Mouse (Mus musculus): Measurements from ENCODE around the gene Rad50. TPM values are rescaled to one million over a fixed set of nuclear protein-coding genes. Genes with fewer than 3 reads are reported as not detected.
A peak's percentile ranks its signal among the peaks of the same experiment; 100 is the strongest.

Rad50 gene
- total RNA-seq, 2 experiments from 2014 or later, result 13.0 to 15.6 TPM

DNA sequence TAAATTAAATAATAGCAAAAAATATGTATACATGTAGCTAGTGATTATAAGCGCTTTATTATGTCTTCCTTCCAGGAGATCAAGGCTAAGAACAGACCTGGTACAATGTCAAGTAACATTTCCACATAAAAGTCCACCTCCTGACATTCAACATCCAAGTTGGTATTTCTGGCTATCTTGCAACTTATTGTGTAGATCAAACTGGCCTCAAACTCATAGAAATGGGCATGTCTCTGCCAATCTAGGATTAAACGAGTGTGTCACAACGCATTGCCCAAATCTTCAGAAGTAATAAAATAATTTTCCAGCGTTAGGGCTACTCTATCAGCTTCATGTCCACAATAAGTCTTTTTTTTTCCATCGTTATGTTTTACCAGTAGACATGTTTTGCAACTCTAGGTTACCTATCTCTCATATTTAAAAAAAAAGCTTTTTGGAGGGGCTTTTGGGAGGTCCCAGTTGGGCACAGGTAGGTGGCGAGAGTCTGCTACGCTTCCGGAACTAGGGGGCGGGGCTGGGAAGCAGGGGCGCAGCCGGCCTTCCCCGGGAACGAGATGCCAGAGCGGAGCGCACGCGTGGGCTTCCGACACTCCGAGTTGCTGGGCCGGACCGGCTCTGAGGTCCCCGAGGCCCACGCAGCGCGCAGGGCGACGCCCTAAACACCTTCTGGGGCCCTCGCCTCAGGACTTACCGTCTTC, 734 bp downstream of the Rad50 start:
- DNase-seq (ENCODE audit: low spot score in 2 of 2), result peak; percentile 30 to 45

DNA sequence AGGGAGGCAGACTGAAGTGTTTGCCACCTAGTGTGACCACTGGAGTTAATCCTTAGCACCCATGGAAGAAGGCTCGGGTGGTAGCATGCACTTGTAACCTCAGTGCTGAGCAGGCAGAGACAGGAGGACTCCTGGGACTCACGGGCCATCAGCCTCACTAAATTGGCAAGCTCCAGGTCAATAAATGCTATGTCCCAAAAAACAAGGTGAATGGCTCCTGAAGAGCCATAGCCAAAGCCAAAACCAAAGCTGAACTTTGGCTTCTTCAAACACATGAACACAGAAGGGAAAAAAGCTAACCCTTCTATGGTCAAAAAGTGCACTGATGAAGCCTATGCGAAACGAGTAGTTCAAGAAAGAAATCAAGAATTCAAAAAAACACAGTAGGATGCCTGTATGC, 7.8 kb downstream of the Rad50 start:
- DNase-seq (ENCODE audit: low spot score in 2 of 2), result no peak

DNA sequence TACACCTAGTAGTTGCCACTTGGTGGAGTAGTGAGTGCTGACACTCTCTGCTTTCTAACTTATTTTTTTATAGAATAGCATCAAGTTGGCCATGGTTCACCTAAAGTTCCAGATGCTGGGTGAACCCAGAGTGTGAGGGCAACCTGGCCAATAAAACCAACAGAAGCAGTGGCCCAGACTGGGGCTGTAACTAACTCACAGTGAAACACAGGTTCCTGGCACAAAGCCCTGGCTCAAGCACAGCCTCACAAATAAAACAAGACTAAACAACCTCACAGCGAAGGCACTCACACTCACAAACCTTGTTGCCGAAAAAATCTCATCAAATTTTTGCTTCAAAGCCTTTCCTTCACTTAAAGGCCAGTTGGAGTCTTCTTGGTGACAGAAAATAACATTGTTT, 8.6 kb downstream of the Rad50 start:
- no peak for DNase-seq (ENCODE audit: low spot score in 2 of 2)

DNA sequence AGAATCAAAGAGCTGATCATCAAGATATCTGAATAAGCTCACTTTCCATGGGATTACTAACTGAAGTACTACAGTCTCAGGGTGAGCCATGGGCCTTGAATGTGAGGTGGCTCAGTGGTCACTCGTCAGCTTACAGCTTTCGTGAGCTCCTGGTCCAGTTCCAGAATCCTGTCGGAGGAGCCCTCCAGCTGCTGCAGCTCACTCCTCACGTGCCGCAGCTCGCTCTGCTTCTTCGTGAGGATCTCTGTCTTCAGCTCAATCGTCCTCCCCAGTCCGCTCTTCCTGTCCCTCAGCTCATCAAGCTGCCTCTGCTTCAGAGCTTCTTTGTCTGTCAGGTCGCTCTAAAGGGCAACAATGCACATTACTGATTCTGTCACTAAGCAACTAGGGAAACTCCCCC, 15.1 kb downstream of the Rad50 start:
- no peak for DNase-seq (ENCODE audit: low spot score in 2 of 2)

DNA sequence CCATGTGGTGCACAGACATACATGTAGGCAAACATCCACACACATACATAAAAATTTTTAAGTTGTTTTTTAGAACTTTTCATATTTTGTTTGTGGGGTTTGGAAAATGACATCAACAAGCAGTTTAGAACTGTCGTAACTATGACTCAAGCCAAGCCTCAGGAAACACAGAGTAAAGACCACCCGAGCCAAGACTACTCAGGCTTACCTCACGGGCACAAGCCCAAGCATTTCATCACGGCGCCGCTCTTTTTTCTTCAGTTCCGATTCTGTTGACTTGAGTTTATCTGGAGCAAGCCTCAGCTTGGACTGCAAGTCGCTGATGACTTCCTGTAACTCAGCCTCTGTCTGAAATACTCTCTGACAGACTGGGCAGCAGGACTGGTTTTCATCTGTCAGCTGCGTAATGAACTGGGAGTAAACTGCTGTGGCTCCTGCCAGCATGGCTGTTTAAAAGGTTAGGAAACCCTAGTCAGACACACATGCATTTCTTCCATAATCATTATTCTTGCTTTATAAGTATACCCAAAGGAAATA, 24.1 kb downstream of the Rad50 start:
- DNase-seq (ENCODE audit: low spot score in 2 of 2), result no peak

DNA sequence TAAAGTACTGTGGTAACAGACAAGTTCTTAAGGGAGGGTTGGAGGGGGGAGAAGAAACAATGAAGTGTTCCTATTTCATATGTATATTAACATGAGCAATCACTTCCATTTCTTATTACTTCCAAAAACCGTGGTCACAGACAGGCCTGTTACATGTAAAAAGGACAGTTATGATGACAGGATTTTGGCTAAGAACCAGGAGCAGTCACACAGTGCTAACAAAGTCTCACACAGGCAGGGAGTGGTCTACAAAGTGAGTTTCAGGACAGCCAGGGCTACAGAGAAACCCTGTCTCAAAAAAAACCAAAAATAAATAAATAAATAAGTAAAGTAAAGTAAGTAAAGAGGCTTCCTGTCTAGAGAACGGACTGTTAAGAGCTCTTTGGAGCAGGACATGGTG, 24.9 kb downstream of the Rad50 start:
- no peak for DNase-seq (ENCODE audit: low spot score in 2 of 2)

DNA sequence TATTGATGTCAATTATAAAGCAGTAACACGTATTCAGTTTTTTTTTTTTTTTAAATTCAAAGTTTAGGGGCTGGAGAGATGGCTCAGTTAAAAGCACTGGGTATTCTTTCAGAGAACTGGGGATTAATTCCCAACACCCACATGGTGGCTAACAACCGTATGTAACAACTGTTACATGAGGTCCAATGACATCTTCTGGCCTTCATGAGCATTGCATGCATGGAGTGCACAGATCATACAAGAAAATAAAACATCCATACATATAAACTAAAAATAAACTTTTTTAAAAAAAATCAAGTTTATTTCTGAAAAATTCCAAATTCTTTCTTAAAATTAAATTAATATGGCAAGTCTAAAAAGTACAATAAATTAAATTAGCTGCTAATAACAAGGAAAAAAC, 25.4 kb downstream of the Rad50 start:
- DNase-seq (ENCODE audit: low spot score in 2 of 2), result no peak

DNA sequence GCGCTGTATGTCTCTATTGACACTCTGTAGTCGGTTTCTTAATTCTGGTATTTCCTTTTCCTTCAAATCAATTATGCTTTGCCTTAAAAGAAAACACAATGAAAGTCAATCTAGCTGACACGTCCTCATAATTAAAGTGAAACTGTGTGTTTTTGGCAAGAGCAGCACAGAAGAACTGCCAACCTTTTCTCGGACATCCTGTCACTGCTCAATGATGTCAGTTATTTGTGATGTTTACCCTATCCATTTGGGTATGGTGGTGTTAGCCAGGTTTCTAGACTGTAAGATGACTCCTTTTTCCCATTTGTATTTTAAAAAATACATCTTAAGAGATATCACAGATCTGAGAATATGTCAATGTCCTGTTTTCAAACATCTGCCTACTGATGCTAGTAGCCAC, 27.0 kb downstream of the Rad50 start:
- no peak for DNase-seq (ENCODE audit: low spot score in 2 of 2)

DNA sequence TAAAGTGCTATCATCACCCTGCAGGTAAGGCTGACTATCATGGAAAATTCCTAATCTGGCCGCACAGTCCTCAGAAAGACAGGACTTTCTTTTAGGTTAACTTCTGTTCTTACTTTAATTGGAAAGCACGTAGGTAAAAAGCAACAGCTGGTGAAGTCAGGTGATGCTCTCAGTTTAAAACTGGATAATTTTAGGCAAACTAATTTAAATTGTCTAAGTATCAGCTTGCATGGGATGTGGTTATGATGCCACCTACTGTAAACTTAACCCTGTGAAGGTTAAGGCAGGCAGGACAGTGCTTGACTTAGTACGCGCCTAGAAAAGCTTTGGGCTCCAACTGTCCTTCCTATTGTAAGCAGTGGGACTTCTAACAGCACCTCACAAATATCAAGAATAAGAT, 35.7 kb downstream of the Rad50 start:
- DNase-seq (ENCODE audit: low spot score in 2 of 2), result no peak

DNA sequence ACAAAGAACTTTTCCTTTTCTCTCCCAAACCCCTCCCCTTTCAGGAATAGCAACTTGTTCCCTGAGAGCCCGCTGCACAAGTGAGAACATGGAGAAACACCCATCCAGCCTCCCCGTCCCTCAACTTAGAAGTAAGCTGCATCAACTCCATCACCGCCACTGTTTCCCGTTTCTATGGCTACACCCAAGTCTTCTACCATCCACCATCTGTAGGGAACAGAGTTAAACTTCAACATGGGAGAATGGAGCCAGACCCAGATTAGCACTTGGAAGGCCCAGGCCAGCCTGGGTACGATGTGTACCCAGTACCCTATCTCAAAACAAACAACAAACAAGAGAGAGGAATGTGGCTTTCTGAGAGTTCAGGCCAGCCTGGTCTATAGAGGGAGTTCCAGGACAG, 43.0 kb downstream of the Rad50 start:
- no peak for DNase-seq (ENCODE audit: low spot score in 2 of 2)

DNA sequence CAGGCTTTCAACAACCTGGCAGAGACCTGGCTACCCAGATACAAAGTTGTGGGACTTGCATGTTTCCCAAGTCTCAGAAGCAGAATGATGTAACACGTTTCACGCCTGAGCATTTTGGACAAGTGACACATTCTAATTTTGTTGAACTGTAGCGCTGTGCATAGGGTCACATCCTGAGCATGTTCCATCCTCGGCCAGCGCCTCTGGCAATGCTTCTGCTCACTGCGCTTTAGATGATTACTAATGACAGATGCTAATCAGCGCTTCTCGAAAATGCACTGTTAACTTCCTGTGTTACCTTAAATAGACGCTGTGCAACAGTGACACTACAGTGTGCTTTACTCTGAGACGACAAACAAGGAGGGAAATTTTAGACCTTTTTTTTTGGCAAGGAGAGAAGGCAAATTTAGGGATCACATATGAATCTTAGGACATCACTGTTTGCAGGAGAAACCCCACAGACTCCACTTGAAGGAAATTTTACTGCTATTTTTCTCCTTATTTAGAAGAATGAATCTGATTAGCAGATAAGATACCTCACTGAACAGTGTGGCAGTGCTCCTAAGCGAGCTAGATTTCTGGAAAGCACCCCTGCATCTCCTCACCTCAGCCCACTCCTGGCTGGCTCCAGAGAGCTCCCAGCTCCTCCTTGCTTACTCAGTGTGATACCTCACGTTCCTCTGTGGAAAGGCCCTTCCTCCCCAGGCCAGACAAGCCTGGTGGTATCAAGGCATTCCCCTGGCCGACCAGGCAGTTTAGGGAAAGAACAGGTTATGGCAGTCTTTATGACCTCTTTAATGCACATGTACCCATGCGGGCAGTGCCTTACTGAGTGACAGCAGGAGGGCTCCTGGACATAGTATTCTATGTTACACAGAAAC, 44.1 kb downstream of the Rad50 start:
- DNase-seq (ENCODE audit: low spot score in 2 of 2), result no peak

DNA sequence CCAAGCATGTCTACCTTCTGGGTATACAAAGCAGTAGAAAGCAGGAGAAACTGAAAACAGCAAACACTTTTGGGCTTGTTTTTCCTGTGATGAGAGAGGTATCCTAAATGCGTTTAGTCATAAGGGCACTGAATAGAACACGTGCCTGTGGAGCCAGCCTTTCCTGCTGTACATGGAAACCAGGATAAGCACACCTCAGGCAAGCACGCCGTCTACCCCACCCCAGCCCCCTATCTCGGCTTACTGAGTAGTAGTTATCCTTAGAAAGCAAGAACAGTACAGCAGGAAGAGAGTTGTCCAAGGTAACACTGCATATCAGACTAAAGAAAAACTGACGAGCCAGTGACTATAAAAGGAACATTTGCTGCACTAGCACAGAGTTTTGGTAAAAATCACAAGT, 49.3 kb downstream of the Rad50 start:
- DNase-seq (ENCODE audit: low spot score in 2 of 2), result no peak

DNA sequence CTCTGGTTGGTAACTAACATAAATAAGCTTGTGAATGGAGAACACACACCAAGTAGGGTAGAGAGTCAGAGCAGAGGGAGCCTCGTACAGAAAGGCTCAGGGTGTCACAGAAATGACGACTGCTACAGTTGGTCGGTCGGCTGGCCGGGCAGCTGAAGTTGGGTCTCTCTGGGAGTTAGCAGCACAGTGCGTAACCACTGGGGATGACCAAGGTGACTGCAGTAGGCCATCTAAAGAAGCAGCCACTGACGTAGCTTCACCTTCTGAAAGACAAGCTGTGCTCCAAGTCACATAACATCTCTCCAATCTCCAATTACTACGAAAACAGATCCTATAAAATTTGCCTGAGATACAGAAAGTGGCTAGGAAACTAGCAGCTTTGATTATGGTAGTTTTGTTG, 49.7 kb downstream of the Rad50 start:
- DNase-seq (ENCODE audit: low spot score in 2 of 2), result no peak

DNA sequence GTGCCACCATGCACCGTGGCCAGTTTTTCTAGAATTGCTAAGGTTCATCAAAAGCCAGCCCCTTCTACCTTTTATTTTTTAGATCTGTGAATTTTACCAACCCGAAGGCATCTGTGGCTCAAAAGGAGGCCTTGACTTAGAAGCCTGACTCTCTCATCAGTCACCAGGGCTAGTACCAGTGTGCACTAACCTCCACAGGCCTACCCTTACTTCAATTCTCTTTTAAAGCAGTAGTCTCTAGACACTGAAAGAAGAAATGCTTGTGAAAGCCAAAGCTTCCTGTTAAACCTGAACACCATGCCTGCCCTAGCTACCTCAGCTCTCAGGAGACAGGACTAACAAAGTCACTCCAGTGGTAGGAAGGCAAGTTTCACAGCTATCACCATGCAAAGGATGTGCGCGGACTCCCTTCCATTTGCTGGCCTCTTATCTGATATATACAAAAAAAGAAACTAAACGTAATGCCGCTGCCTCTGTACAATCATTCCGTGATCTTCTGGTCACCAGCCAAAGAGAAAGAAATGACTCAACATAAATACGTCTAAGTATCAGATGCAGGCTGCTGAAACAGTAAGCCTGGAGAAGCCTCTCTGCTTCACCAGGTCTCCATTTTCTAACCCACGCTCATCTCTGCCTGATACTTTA, 50.4 kb downstream of the Rad50 start:
- no peak for DNase-seq (ENCODE audit: low spot score in 2 of 2)

DNA sequence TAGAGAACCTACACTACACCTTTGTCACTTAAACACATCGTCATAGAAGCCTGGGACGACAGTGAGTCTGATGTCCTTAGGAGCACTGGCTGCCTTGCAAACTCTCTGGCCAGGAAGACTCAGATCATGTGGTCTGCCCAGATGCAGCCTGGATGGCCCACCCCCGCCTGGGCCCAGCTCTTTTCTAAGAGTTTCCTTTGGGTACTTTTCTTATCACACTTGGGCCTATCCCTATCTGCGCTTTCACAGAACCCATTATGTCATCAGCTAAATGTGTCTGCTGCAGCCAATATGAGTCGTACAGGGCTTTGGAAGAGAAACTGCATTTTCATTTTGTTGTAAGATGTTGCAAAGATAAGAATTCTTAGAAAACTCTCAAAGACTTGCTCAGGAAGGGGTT, 52.1 kb downstream of the Rad50 start:
- DNase-seq (ENCODE audit: low spot score in 2 of 2), result no peak

DNA sequence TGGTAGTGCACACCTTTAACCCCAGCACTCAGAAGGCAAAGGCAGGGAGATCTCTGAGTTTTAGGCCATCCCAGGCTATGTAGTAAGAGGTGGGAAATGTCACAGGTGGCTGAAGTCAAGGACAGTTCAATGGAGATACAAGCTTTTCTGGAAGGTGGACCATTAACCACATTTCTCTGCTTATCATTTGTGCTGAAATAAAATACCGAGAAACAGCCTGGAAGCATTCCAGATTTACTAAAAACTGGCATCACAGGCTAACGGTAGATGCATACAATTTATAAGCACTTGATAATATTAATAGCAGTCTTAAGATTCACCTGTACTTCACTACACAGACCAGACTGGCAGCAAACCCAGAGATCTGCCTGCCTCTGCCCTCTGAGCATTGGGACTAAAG, 54.7 kb downstream of the Rad50 start:
- DNase-seq (ENCODE audit: low spot score in 2 of 2), result no peak

DNA sequence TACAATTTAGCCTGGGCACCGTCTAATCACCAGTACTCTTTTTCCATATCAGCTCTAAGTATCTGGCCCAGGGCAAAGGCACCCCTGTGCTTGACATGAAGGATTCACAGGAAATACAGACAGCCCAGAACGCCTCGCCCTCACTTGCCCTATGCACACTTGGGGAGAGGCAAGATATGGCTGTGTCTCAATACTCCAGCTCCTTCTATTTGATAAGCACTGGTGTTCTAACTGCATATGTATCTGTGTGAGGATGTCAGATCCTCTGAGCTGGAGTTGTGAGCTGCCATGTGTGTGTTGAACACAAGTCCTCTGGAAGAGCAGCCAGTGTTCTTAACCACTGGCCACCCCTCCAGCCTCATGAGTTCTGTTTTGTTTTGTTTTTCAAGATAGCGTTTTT, 55.7 kb downstream of the Rad50 start:
- no peak for DNase-seq (ENCODE audit: low spot score in 2 of 2)

DNA sequence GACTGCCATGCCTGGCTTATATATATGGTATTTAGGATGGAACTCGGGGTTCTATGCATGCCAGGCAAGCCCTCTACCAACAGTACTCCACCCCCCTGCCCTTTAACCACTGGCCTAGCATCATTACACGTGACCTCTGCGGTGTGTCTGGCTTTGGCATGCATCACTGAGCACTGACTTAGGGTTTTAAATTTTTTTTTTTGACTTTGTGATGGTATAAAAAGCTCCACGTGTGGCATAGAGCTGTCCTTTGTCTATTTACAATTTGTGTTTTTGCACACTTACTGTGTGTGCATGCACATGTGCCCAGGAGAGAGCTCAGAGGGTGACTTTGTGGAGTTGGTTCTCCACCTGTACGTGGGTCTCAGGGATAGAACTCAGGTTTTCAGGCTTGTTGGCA, 63.1 kb downstream of the Rad50 start:
- DNase-seq (ENCODE audit: low spot score in 2 of 2), result no peak

DNA sequence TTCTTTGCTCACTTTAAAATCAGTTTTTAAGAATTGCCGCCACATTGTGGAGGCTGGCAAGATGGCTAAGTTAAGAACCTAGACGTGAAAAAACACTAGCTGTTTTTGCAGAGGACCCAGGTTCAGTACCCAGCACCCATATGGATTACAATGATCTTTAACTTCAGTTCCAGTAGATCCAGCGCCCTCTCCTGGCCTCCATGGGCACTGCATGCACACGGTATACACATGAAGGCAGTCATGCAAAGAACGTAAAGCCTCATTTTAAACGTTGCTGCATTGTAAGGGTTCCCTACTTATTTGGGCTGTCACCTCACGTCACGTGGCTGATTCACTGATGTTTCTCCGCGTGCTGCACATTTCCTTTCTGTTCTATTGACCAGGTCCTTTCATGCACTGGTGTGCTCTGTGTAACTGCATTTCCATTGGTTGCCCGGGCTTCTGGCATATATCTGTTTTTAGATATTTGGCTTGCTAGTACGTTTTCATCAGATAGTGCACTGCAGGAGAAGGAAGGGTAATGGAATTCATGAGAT, 64.3 kb downstream of the Rad50 start:
- DNase-seq (ENCODE audit: low spot score in 2 of 2), result no peak

DNA sequence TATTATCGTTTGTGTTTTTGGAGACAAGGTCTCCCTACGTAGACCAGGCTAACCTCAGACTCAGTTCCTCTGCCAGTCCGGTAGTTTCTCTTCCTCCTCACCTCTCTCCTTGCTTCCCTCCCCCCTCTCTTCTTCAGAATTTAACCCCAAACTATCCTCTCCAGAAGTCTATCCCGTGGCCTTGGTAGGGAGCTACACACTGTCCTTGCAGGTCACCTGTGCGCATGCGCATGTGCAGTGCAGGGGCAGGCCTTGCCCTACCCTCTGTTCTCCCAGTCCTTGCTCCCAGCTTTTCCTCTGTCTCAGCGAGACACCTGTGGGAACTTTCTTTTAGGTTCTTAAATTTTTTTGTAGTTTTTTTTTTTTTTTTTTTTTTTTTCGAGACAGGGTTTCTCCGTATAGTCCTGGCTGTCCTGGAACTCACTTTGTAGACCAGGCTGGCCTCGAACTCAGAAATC, 69.3 kb downstream of the Rad50 start:
- no peak for DNase-seq (ENCODE audit: low spot score in 2 of 2)

DNA sequence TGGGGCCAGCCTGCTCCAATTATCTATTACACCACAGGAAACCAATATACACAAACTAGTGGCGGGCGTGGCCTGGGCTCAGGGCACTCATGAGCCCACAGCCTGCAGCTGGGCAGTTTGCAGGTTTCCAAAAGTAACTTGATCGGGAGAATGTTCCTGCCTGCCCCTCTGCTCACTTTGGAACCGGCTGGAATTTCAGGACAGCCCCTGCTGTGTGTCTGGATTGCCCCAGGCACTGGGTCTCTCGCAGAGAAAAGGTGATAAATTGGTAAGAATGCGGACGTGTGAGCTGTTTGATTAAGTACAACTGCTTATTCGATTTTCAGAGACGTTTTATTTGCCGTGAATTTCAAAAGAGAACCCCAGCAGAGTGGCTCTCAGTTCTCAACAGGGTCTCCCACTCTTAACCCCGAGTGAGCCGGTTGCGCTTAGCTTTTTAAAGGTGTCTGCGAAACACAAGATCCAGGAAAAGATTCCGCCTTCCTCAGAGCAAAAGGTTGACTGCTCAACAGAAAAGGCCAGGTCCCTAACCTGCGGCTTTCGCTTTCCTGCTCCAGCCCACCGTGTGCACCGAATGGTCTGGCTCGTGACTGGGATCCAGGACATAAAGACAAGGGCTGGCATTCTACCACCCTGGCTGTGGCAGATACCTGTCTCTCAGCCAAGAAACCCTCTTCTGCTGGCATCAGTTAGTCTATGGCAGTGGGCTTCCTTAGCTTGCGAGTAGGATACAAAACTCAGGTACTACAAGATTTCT, 69.9 kb downstream of the Rad50 start:
- DNase-seq (ENCODE audit: low spot score in 2 of 2), result no peak
